Mouse (Mus musculus): ENCODE results near the gene Rtn4ip1.

GRCm38 (mm10) chr10:43983866-43984265 lies 82.3 kb downstream of the Rtn4ip1 start:
- TF ChIP-seq CTCF (IDR thresholded peaks at IDR 0.05; ENCODE audit: insufficient read depth, low read length) (no peak), POLR2A (IDR thresholded peaks at IDR 0.05; ENCODE audit: borderline replicate concordance, extremely low read depth, low read depth, low read length) (no peak)

Data from lung, adult 2 months (tissue).